8 mouse cellular contexts compared by ENCODE assay signal in the genomic region with DNA sequence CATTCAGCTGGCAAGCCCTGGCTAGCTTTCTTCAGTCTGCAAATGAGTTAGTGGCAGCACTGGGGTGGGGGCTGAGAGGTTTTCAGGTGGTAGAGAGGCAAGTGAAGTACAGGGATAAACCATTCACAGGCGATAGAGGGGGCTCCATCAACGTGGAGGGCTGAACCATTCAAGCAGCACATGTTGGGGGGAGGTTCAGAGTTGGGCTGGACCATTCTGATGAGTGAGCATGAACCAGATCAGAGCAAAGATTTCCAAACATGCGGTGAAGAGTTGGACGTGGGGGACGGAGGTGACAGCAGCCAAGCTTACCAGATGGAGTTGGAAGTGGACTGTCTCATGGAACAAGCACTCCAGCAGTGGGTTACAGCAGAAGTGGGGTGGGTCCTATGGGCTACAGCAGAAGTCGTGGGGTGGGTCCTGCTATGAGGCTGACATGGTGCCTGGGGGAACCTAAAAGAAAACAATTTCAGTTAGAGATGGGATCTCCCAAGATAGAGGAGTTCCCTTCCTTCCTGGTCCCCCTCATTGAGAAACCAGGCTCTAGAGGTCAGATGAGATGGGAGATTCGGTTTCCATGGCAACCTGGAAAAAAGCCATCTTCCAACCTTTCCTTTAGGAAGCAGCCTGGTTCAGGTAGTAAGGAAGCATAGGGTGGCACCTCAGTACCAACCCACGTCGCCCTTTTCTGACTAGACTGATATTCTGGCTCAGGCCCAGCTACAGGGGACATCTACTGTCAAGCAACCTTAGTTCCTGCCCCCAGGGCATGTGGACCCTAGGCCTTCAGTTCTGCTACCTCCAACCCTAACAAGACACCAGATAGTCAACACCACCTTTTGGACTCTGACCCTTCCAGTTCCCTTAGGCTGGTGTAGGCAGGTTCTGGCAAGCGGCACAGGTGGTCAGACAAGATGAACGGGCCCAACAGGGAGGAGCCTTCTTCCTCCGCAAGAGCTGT. TPM values are rescaled to one million over a fixed set of nuclear protein-coding genes. Genes with fewer than 3 reads are reported as not detected.
A peak's percentile ranks its signal among the peaks of the same experiment; 100 is the strongest.
DNase-seq lines count a peak whose midpoint lies in the region; ATAC-seq and TF ChIP-seq lines count a peak whose summit lies in the region.

TSS of gene Kdm6b (minus strand) at position 455 of the 961 bp plus-strand sequence.

- no peak for TF ChIP-seq CTCF in testis, adult 2 months (IDR thresholded peaks at IDR 0.05; ENCODE audit: control insufficient read depth, insufficient read depth, insufficient replicate concordance, low read depth, low read length)

- no peak for TF ChIP-seq POLR2A in testis, adult 2 months (IDR thresholded peaks at IDR 0.05; ENCODE audit: control insufficient read depth, low read depth, low read length)

- no peaks in the 10 kb centered on the region for H3K9me3 ChIP-seq in intestine, embryonic 16.5 days (ENCODE audit: control insufficient read depth, low read length)
- no peaks in the 10 kb centered on the region for H3K9me3 ChIP-seq in limb, embryonic 12.5 days
- H3K9me3 ChIP-seq in neural tube, embryonic 11.5 days (ENCODE audit: control insufficient read depth, low read length) = no peaks in the 10 kb centered on the region

- ATAC-seq in intestine, embryonic 16.5 days = no peak
- no peak for ATAC-seq in limb, embryonic 12.5 days (ENCODE audit: insufficient number of reproducible peaks, insufficient read depth, low FRiP score, low TSS enrichment, low read depth)
- no peak for ATAC-seq in neural tube, embryonic 11.5 days (ENCODE audit: insufficient read depth, low FRiP score, low TSS enrichment)
- ATAC-seq in erythroid progenitor cell, adult 5-6 weeks (replicated peaks; ENCODE audit: low FRiP score, poor library complexity, severe bottlenecking) = no peak

- WGBS in intestine, embryonic 16.5 days = 33% methylated on average over 12 of the region's 12 CpGs
- 32% methylated on average over 12 of the region's 12 CpGs for WGBS in limb, embryonic 12.5 days
- WGBS in neural tube, embryonic 11.5 days = 47% methylated on average over 12 of the region's 12 CpGs

- no peaks in the 10 kb centered on the region for H3K36me3 ChIP-seq in testis, adult 2 months (ENCODE audit: control insufficient read depth, insufficient read depth, low read length)
- H3K36me3 ChIP-seq in intestine, embryonic 16.5 days (ENCODE audit: control insufficient read depth, insufficient read depth, low read length) = no peaks in the 10 kb centered on the region
- peaks cover 20% of the 10 kb centered on the region for H3K36me3 ChIP-seq in limb, embryonic 12.5 days
- H3K36me3 ChIP-seq in neural tube, embryonic 11.5 days (ENCODE audit: control insufficient read depth, insufficient read depth, low read length) = no peaks in the 10 kb centered on the region; the same call in 1 of the 2 replicates

- H3K27ac ChIP-seq in testis, adult 2 months (ENCODE audit: control insufficient read depth, insufficient read depth, low read depth, low read length) = peak within 1 kb of the TSS; percentile 31; the same call in 1 of the 2 replicates
- peak within 1 kb of the TSS; percentile 96 for H3K27ac ChIP-seq in intestine, embryonic 16.5 days (ENCODE audit: low read length)
- peak within 1 kb of the TSS; percentile 99 for H3K27ac ChIP-seq in limb, embryonic 12.5 days
- peak within 1 kb of the TSS; percentile 100 for H3K27ac ChIP-seq in neural tube, embryonic 11.5 days (ENCODE audit: low read depth, low read length)

- H3K4me3 ChIP-seq in testis, adult 2 months (ENCODE audit: control insufficient read depth, low read depth, low read length) = peak within 1 kb of the TSS; percentile 36
- H3K4me3 ChIP-seq in intestine, embryonic 16.5 days (ENCODE audit: low read length) = peak within 1 kb of the TSS; percentile 65
- peak within 1 kb of the TSS; percentile 79 for H3K4me3 ChIP-seq in limb, embryonic 12.5 days (replicated peaks)
- H3K4me3 ChIP-seq in neural tube, embryonic 11.5 days (ENCODE audit: low read depth, low read length) = peak within 1 kb of the TSS; percentile 81

- H3K9ac ChIP-seq in intestine, embryonic 16.5 days (ENCODE audit: low read depth, low read length) = peak within 1 kb of the TSS; percentile 74
- peak within 1 kb of the TSS; percentile 98 for H3K9ac ChIP-seq in limb, embryonic 12.5 days (replicated peaks)
- peak within 1 kb of the TSS; percentile 98 for H3K9ac ChIP-seq in neural tube, embryonic 11.5 days (ENCODE audit: low read length)

- H3K27me3 ChIP-seq in testis, adult 2 months (ENCODE audit: control insufficient read depth, insufficient read depth, low read length) = no peaks in the 10 kb centered on the region
- H3K27me3 ChIP-seq in intestine, embryonic 16.5 days (replicated peaks; ENCODE audit: control insufficient read depth, insufficient read depth, low read length) = no peaks in the 10 kb centered on the region
- H3K27me3 ChIP-seq in limb, embryonic 12.5 days = no peaks in the 10 kb centered on the region
- no peaks in the 10 kb centered on the region for H3K27me3 ChIP-seq in neural tube, embryonic 11.5 days (ENCODE audit: control insufficient read depth, insufficient read depth, low read length)

- peak within 1 kb of the TSS; percentile 97 for H3K4me2 ChIP-seq in intestine, embryonic 16.5 days (ENCODE audit: low read depth, low read length)
- peak within 1 kb of the TSS; percentile 99 for H3K4me2 ChIP-seq in limb, embryonic 12.5 days
- peak within 1 kb of the TSS; percentile 94 for H3K4me2 ChIP-seq in neural tube, embryonic 11.5 days (ENCODE audit: low read depth)

- no peak for DNase-seq in testis, postnatal 10 days (ENCODE audit: low spot score)
- peak; percentile 88 to 90 for DNase-seq in cerebellum, postnatal 14 days
- DNase-seq in gastrocnemius, postnatal 25 days = no peak
- DNase-seq in neural tube, embryonic 11.5 days (ENCODE audit: low spot score) = peak; percentile 72

- H3K4me1 ChIP-seq in testis, adult 2 months (ENCODE audit: control insufficient read depth, insufficient read depth, low read length) = peaks cover 61% of the 10 kb centered on the region
- H3K4me1 ChIP-seq in intestine, embryonic 16.5 days (ENCODE audit: control insufficient read depth, insufficient read depth, low read length) = peaks cover 47% of the 10 kb centered on the region
- peaks cover 55% of the 10 kb centered on the region for H3K4me1 ChIP-seq in limb, embryonic 12.5 days (replicated peaks)
- H3K4me1 ChIP-seq in neural tube, embryonic 11.5 days (ENCODE audit: control insufficient read depth, insufficient read depth, low read length) = peaks cover 44% of the 10 kb centered on the region

RNA-seq across cellular contexts. Expression of gene Kdm6b, which starts in this region (rescaled TPM):
- 8.0 and 8.6 TPM in 2 replicates for polyA plus RNA-seq in testis, adult 2 months (2012; rRNA removed)
- 10 to 100 TPM; 23.9 to 27.7 TPM for total RNA-seq in gastrocnemius, postnatal 25 days (2021)
- polyA plus RNA-seq in intestine, embryonic 16.5 days (2015; fragmentation: Nextera tagmentation; extraction: Ambion mirVana) = 17.6 and 18.8 TPM in 2 replicates
- 45.4 and 49.1 TPM in 2 replicates for polyA plus RNA-seq in limb, embryonic 12.5 days (2016; fragmentation: Nextera tagmentation; extraction: Ambion mirVana)
- 37.9 and 42.0 TPM in 2 replicates for polyA plus RNA-seq in neural tube, embryonic 11.5 days (2014; fragmentation: Nextera tagmentation; extraction: Ambion mirVana)
- 6.5 and 11.7 TPM in 2 replicates for total RNA-seq in erythroid progenitor cell, adult 5-6 weeks (2015; ENCODE audit: low replicate concordance)
- total RNA-seq in erythroid progenitor cell, adult 5-6 weeks (2017; ENCODE audit: low replicate concordance) = 0.64 and 1.2 TPM in 2 replicates

Comparison
In these comparisons a context has a peak if more than half of its experiments do, and no peak if none do; other contexts are left out.
1. H3K27ac ChIP-seq: peak in every context shown above with its lines; median percentile 100 in neural tube, embryonic 11.5 days; 99 in limb, embryonic 12.5 days; 96 in intestine, embryonic 16.5 days; 31 in testis, adult 2 months.
2. DNase-seq: peak in cerebellum, postnatal 14 days (2 of 2) and neural tube, embryonic 11.5 days (single experiment); none in testis, postnatal 10 days (single experiment) and gastrocnemius, postnatal 25 days (single experiment).
3. Peak in every context shown above with its lines, with median percentiles within 50 percentile points of each other: H3K4me3 ChIP-seq, H3K4me2 ChIP-seq and H3K9ac ChIP-seq.